Mouse (Mus musculus) lung, embryonic 14.5 days (tissue): Measurements from ENCODE around the gene Fndc3b. TPM values are rescaled to one million over a fixed set of nuclear protein-coding genes. Genes with fewer than 3 reads are reported as not detected.

Experiments
- ATAC-seq: fragments of 200-750 bp; cut with Nextera tagmentation; 2 replicates; pipeline ENCODE4 v1.8.0; 2017; ENCODE audit warnings: mild to moderate bottlenecking, moderate TSS enrichment, moderate library complexity; ENCODE audit not compliant: insufficient read depth
- DNase-seq: peaks from one replicate; pipeline ENCODE4 v3.0.0-alpha.2; 2015
- H3K27ac ChIP-seq: fragments of 300-500 bp; sonication (generic); 2 replicates; pipeline ENCODE4 v1.5.1; 2014; ENCODE audit warnings: low read depth, mild to moderate bottlenecking, moderate library complexity
- H3K27me3 ChIP-seq: fragments of 300-500 bp; sonication (generic); 2 replicates; pipeline ENCODE4 v1.6.1; 2014; ENCODE audit warnings: low read length, control low read depth; ENCODE audit not compliant: insufficient read depth
- H3K36me3 ChIP-seq: fragments of 300-500 bp; sonication (generic); 2 replicates; pipeline ENCODE4 v1.6.1; 2014; ENCODE audit warnings: control low read depth; ENCODE audit not compliant: insufficient read depth
- H3K4me1 ChIP-seq: fragments of 300-500 bp; sonication (generic); 2 replicates; pipeline ENCODE4 v1.6.1; 2014; ENCODE audit warnings: antibody characterized with exemption, control low read depth; ENCODE audit not compliant: insufficient read depth
- H3K4me2 ChIP-seq: fragments of 300-500 bp; sonication (generic); 2 replicates; pipeline ENCODE4 v1.6.1; 2014; ENCODE audit warnings: mild to moderate bottlenecking
- H3K4me3 ChIP-seq: fragments of 300-500 bp; sonication (generic); 2 replicates; pipeline ENCODE4 v1.5.1; 2014; ENCODE audit warnings: low read depth, low read length
- H3K9ac ChIP-seq: fragments of 300-500 bp; sonication (generic); 2 replicates; pipeline ENCODE4 v1.6.1; 2014
- H3K9me3 ChIP-seq: fragments of 300-500 bp; sonication (generic); 2 replicates; pipeline ENCODE4 v1.6.1; 2016; ENCODE audit warnings: low read depth, low read length, control low read depth
- CTCF ChIP-seq: IDR thresholded peaks from 2 replicates; pipeline ENCODE4 v1.5.1; 2016; ENCODE audit warnings: antibody characterized with exemption, low read depth
- WGBS: fragments of 180-500 bp; shearing (Covaris S2); extraction: QIAGEN DNeasy Blood & Tissue Kit; methylation state at CpG from one replicate; pipeline ENCODE4 v1.1.7; 2014; 5-methylcytosine and 5-hydroxymethylcytosine counted together
- polyA plus RNA-seq: library from polyadenylated mRNA; unstranded; fragments of >200 nt; fragmentation: Nextera tagmentation; extraction: Ambion mirVana; gene quantifications from 2 replicates; pipeline ENCODE4 v1.2.1, GENCODE M21; 2014

Fndc3b gene
- polyA plus RNA-seq, 1 experiment from 2014 or later, result 37.1 TPM

GRCm38 (mm10) chr3:27637046-27637661, 74.0 kb downstream of the Fndc3b start:
- H3K27me3 ChIP-seq, result no peaks in the 10 kb centered on the region
- no peaks in the 10 kb centered on the region for H3K9me3 ChIP-seq
- H3K4me2 ChIP-seq, result no peak overlapping the region
- no peak overlapping the region for H3K9ac ChIP-seq
- TF ChIP-seq CTCF, result no peak
- DNase-seq (no peak), ATAC-seq (no peak)
- peaks cover 28% of the 10 kb centered on the region for H3K36me3 ChIP-seq
- H3K4me1 ChIP-seq, result no peaks in the 10 kb centered on the region
- no peak overlapping the region for H3K4me3 ChIP-seq
- WGBS, result 63% methylated on average over 6 of the region's 6 CpGs
- H3K27ac ChIP-seq, result no peak overlapping the region

- no peak for ATAC-seq
- no peaks in the 10 kb centered on the region for H3K4me1 ChIP-seq
- DNase-seq, result no peak
- WGBS, result 54% methylated on average over 3 of the region's 3 CpGs
- H3K9me3 ChIP-seq, result no peaks in the 10 kb centered on the region
- no peak overlapping the region for H3K27ac ChIP-seq
- no peaks in the 10 kb centered on the region for H3K27me3 ChIP-seq
- H3K36me3 ChIP-seq, result peaks cover 25% of the 10 kb centered on the region; the same call in 1 of the 2 replicates
- no peak overlapping the region for H3K4me3 ChIP-seq
- H3K9ac ChIP-seq, result no peak overlapping the region
- no peak overlapping the region for H3K4me2 ChIP-seq
- no peak for TF ChIP-seq CTCF
These were observed 75.3 kb downstream of the Fndc3b start for GRCm38 (mm10) chr3:27635776-27636175.

DNA sequence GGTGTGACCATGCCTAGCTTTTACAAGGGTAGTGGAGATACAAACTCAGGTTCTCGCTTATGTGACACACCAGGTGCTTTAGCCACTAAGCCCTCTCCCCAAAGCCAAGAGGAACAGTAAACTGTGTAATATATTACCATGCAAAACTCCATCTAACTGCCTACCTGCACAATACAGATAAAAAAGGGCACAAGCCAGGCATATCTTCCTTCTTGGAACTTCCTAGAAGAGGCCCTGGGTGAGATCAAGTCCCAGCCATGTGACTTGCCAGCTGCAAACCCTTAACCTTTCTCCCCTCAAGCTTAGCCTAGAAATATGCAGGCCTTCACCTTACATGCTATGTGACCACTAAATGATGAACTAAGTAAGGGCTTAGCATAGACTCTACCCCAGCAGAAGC, 78.2 kb downstream of the Fndc3b start:
- DNase-seq, result no peak
- Histone ChIP-seq H3K9ac (no peak overlapping the region), H3K27me3 (no peaks in the 10 kb centered on the region), H3K36me3 (peaks cover 21% of the 10 kb centered on the region; the same call in 1 of the 2 replicates), H3K4me3 (no peak overlapping the region), H3K4me1 (no peaks in the 10 kb centered on the region), H3K4me2 (no peak overlapping the region), H3K27ac (no peak overlapping the region), H3K9me3 (no peaks in the 10 kb centered on the region)
- WGBS, result 95% methylated on average over 1 of the region's 1 CpGs
- no peak for ATAC-seq
- TF ChIP-seq CTCF, result no peak

DNA sequence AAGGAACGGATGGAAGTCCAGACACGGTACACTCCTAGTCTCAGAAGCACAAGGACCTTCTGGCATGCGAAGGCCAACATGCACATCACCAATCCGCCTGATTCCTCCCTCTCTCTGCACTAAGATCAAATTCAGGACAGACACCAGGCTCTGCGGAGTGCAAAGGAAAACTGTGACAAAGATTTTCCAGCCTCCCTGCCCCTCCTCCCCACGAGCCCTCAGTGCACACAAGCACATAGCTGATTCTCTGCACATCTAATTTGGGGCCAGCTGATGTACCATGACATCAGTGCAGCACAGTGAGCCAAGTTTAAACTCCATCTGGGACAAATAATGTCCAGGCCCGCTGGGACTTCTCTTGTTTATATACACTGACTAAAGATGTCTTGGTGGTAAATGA, 80.0 kb downstream of the Fndc3b start:
- Histone ChIP-seq H3K4me3 (no peak overlapping the region), H3K36me3 (peaks cover 17% of the 10 kb centered on the region; the same call in 1 of the 2 replicates), H3K27me3 (no peaks in the 10 kb centered on the region), H3K4me2 (no peak overlapping the region), H3K9me3 (no peaks in the 10 kb centered on the region), H3K27ac (peak overlapping the region; percentile 63; the same call in 1 of the 2 replicates), H3K4me1 (no peaks in the 10 kb centered on the region), H3K9ac (no peak overlapping the region)
- peak; percentile 82 for DNase-seq
- peak; percentile 88 for ATAC-seq
- TF ChIP-seq CTCF, result no peak
- 55% methylated on average over 7 of the region's 7 CpGs for WGBS

DNA sequence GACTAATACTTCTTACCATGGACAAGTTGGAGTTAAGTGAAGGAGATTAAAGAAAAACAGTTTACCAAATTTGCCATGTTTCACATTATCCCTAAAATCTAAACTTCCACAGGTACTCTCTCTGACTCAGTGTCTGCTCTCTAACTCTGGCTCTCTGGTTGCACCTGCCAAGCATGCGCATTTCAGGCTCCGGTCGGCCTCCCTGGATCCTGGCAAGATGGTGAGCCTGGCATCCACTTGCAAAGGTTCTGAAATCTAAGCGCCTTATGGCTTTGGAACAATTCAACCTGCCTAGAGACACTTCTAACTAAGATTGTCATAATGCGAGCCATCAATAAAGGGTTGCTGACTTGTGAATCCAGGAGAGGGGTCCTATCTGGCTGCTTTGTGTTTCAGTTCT, 81.4 kb downstream of the Fndc3b start:
- TF ChIP-seq CTCF, result no peak
- no peak for DNase-seq
- 93% methylated on average over 5 of the region's 5 CpGs for WGBS

DNA sequence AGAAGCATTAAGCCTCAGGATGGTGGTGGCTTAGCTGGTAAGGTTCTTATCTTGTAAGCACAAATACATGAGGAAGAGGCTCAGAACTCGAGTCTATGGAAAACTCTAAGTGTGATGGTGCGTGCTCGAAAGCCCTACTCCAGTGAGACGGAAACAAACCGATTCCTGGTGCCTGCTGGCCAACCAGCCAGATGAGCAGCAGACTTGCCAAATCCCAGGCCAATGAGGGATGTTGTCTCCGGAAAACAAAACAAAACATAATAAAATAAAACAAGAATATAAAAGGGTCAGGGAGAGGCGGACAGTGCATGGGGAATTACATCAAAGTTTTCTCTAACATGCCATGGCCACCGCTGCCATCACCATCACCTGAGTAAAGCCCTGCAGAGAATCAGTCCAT, 84.8 kb downstream of the Fndc3b start:
- Histone ChIP-seq H3K27ac (no peak overlapping the region), H3K9ac (no peak overlapping the region), H3K27me3 (no peaks in the 10 kb centered on the region), H3K36me3 (peaks cover 12% of the 10 kb centered on the region; the same call in 1 of the 2 replicates), H3K4me3 (no peak overlapping the region), H3K4me2 (no peak overlapping the region), H3K4me1 (0 out of 2 replicates have a peak, but pooled peaks cover 2% of the 10 kb centered on the region), H3K9me3 (no peaks in the 10 kb centered on the region)
- DNase-seq (no peak), ATAC-seq (no peak)
- WGBS, result 77% methylated on average over 8 of the region's 8 CpGs
- TF ChIP-seq CTCF, result no peak

More for the DNA sequence above, 81.4 kb downstream of the Fndc3b start:
- Histone ChIP-seq H3K4me1 (0 out of 2 replicates have a peak, but pooled peaks cover 2% of the 10 kb centered on the region), H3K27ac (no peak overlapping the region), H3K27me3 (no peaks in the 10 kb centered on the region), H3K4me3 (no peak overlapping the region), H3K9me3 (no peaks in the 10 kb centered on the region), H3K4me2 (no peak overlapping the region), H3K36me3 (peaks cover 17% of the 10 kb centered on the region; the same call in 1 of the 2 replicates), H3K9ac (no peak overlapping the region)
- no peak for ATAC-seq

GRCm38 (mm10) chr3:27625592-27625985, 85.5 kb downstream of the Fndc3b start:
- peak overlapping the region; percentile 24; the same call in 1 of the 2 replicates for H3K27ac ChIP-seq
- no peak overlapping the region for H3K4me3 ChIP-seq
- ATAC-seq, result no peak
- H3K36me3 ChIP-seq, result peaks cover 5% of the 10 kb centered on the region; the same call in 1 of the 2 replicates
- no peak overlapping the region for H3K9ac ChIP-seq
- no peak overlapping the region for H3K4me2 ChIP-seq
- DNase-seq, result no peak
- whole genome bisulfite sequencing, result 59% methylated on average over 8 of the region's 8 CpGs
- 0 out of 2 replicates have a peak, but pooled peaks cover 2% of the 10 kb centered on the region for H3K4me1 ChIP-seq
- no peaks in the 10 kb centered on the region for H3K9me3 ChIP-seq
- no peaks in the 10 kb centered on the region for H3K27me3 ChIP-seq
- no peak for TF ChIP-seq CTCF
